Mouse (Mus musculus) right cerebral cortex, adult 18-20 months (tissue): ENCODE data around the gene Crtc3.

ENCODE experiments used
- DNase-seq: peaks from one replicate; pipeline ENCODE4 v3.0.0; 2022; ENCODE audit warnings: mixed read lengths

The Crtc3 gene

DNA sequence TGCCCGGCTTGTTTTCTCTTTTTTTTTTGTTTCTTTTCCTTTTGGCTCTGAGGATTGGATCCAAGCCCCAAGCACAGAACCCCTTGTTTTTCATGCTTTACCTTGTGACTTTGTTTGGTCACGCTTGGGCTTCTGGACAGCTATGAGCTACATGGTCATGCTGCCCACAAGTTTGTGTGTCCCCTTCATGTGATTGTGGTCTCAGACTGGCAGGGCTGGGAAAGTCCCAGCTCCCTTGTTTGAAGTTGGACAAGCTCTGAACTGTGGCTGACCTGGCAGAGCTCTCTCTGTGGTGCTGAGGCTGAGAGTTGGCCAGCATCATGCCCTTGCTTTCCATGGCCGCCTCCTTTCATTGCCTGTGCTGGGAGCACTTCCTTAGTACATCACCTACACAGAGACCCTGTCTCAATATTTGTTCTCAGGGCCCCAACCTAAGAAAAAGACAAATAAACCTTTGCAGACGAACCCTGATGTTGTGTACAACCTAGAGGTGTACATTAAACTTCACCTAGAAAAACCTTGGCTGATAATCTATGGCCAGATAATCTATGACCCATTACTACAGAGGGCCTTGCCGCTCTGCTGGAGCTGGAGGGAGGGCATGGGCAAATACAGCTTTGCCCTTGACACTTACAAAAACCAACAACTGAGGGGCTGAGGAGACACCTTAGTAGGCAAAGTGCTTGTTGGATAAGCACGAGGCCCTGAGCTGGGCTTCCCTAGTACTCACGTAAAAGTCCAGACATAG, 140.0 kb downstream of the Crtc3 start:
- no peak for DNase-seq

DNA sequence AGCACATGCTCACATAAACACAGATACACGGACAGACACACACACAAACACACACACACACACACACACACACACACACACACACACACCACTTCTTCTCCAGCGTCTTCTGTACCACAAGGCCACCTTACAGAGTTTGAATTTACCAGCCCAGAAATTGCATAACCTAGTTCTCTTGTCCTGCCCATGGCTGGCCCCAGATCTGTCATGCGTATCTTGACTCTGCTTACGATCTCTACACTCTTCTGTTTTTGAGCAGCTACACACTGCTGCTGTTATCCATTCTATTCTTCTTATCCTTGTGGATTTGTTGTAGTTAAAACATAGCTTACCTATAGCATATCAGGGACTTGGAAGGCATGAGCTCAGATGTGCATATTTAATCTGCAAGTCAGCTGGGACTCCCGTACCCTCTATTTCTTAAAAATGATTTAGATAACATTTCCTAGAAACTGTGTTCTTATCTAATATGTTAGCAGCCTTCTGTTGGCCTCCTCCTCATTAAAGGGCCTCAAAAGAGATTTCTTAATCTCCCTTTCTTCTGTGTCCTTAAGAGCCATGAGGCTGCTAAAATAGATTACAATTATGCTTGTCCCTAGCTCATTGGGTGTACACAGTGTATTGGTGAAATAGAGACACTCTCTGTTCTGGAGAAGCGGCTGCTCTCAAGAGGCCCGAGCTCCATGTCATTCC, 146.4 kb downstream of the Crtc3 start:
- no peak for DNase-seq

DNA sequence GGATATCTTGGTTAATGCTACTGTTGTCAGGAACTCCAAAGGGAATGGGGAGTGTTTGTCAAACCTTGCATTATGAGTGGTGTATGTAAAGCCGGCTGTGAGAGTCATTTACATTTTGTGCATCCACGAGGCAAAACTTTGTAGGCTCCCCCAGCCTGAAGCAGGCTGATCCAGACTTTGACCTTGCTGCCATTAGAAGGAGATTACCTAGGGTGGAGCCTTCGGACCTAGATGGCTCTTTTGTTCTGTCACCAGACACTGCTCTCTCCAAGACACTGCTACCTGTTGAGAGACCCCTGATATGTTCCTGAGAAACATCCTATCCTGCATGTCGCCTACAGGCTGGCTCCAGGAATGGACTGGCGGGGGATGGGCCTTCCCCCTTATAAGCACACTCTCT, 149.1 kb downstream of the Crtc3 start:
- no peak for DNase-seq
